Mouse (Mus musculus) CD4-positive, CD25-positive, alpha-beta regulatory T cell, adult 4 months (primary cell): ENCODE measurements at regions not wholly inside any gene's neighbourhood (a gene's known extent, or its start where the extent isn't known, plus 50 kb on each side); places are given as distances from the start of the nearest gene placed in this dataset.

Experiments
- ATAC-seq: one replicate; pipeline ENCODE4 v1.8.0; 2017

- ATAC-seq: no peak
Observed at GRCm38 (mm10) chr8:115475156-115475555, 232.4 kb downstream of the Maf start.

- ATAC-seq: no peak
Observed at GRCm38 (mm10) chr8:115473974-115474373, 233.6 kb downstream of the Maf start.

GRCm38 (mm10) chr8:115466553-115466952, 241.0 kb downstream of the Maf start:
- ATAC-seq: no peak

- no peak for ATAC-seq
Observed at GRCm38 (mm10) chr8:115466122-115466521, 241.5 kb downstream of the Maf start.

GRCm38 (mm10) chr8:115462657-115463056, 244.9 kb downstream of the Maf start:
- ATAC-seq: no peak

- ATAC-seq: no peak
Observed at GRCm38 (mm10) chr8:115458119-115458518, 249.5 kb downstream of the Maf start.

- ATAC-seq: no peak
Observed at GRCm38 (mm10) chr8:115450789-115451188, 256.8 kb downstream of the Maf start.

- ATAC-seq: no peak
Observed at GRCm38 (mm10) chr8:115448367-115448766, 259.2 kb downstream of the Maf start.

- no peak for ATAC-seq
Observed at GRCm38 (mm10) chr8:115444519-115444918, 263.1 kb downstream of the Maf start.

- no peak for ATAC-seq
Observed at GRCm38 (mm10) chr8:115441943-115442550, 265.5 kb downstream of the Maf start.

GRCm38 (mm10) chr8:115441323-115441722, 266.3 kb downstream of the Maf start:
- ATAC-seq: no peak

GRCm38 (mm10) chr8:115440151-115440550, 267.4 kb downstream of the Maf start:
- ATAC-seq: no peak

GRCm38 (mm10) chr8:115439512-115439911, 268.1 kb downstream of the Maf start:
- ATAC-seq: no peak

- no peak for ATAC-seq
Observed at GRCm38 (mm10) chr8:115437956-115438355, 269.6 kb downstream of the Maf start.

GRCm38 (mm10) chr8:115436356-115436721, 271.3 kb downstream of the Maf start:
- peak; percentile 72 for ATAC-seq

GRCm38 (mm10) chr8:115435720-115436355, 271.8 kb downstream of the Maf start:
- ATAC-seq: peak; percentile 66

- no peak for ATAC-seq
Observed at GRCm38 (mm10) chr8:115432396-115433040, 275.1 kb downstream of the Maf start.

GRCm38 (mm10) chr8:115430793-115431192, 276.8 kb downstream of the Maf start:
- ATAC-seq: no peak

GRCm38 (mm10) chr8:115429291-115429883, 278.2 kb downstream of the Maf start:
- ATAC-seq: no peak

GRCm38 (mm10) chr8:115428528-115429290, 278.9 kb downstream of the Maf start:
- ATAC-seq: no peak

- ATAC-seq: no peak
Observed at GRCm38 (mm10) chr8:115428022-115428421, 279.6 kb downstream of the Maf start.

GRCm38 (mm10) chr8:115427490-115427889, 280.1 kb downstream of the Maf start:
- no peak for ATAC-seq

- ATAC-seq: no peak
Observed at GRCm38 (mm10) chr8:115426543-115426942, 281.1 kb downstream of the Maf start.
